Mouse (Mus musculus) megakaryocyte, embryonic 14.5 days (primary cell): ENCODE results near the gene Ncapg2.

Experiments used
- FLI1 ChIP-seq: IDR thresholded peaks from 2 replicates; pipeline ENCODE4 v1.6.1; 2012; ENCODE audit warnings: low read length, inconsistent platforms, mixed read lengths
- GATA1 ChIP-seq: IDR thresholded peaks from 3 replicates; pipeline ENCODE4 v1.6.1; 2012; ENCODE audit warnings: mixed read lengths, low read length, inconsistent platforms, borderline replicate concordance

- no peak for TF ChIP-seq FLI1
- TF ChIP-seq GATA1: no peak
These were observed 30.9 kb downstream of the Ncapg2 start for GRCm38 (mm10) chr12:116436125-116436524.
